Mouse (Mus musculus) lung, postnatal 36 days (tissue): ENCODE results near the gene Gm21964.

Source experiments
- DNase-seq: peaks from one replicate; pipeline ENCODE4 v3.0.0; 2022; ENCODE audit warnings: mixed read lengths

The Gm21964 gene

GRCm38 (mm10) chr8:110100907-110101306, at the start of gene Gm21964:
Gene Gm21964 (plus strand): TSS chr8:110101207.
- no peak for DNase-seq

GRCm38 (mm10) chr8:110051208-110051607, 49.8 kb upstream of the Gm21964 start:
- no peak for DNase-seq

- no peak for DNase-seq
Measured at GRCm38 (mm10) chr8:110058207-110058606, 42.8 kb upstream of the Gm21964 start.

GRCm38 (mm10) chr8:110064161-110064560, 36.8 kb upstream of the Gm21964 start:
- DNase-seq, result no peak

- no peak for DNase-seq
Measured at GRCm38 (mm10) chr8:110064606-110065365, 36.2 kb upstream of the Gm21964 start.

- DNase-seq, result no peak
Measured at GRCm38 (mm10) chr8:110065676-110066075, 35.3 kb upstream of the Gm21964 start.

GRCm38 (mm10) chr8:110069706-110070105, 31.3 kb upstream of the Gm21964 start:
- DNase-seq, result no peak

GRCm38 (mm10) chr8:110071600-110071999, 29.4 kb upstream of the Gm21964 start:
- DNase-seq, result peak; percentile 69

- DNase-seq, result no peak
Measured at GRCm38 (mm10) chr8:110074496-110074895, 26.5 kb upstream of the Gm21964 start.

- DNase-seq, result peak; percentile 62
Measured at GRCm38 (mm10) chr8:110079282-110080221, 21.5 kb upstream of the Gm21964 start, which contains the start of gene Zfp612. Gene Zfp612 (plus strand): TSS chr8:110079746.

- no peak for DNase-seq
Measured at GRCm38 (mm10) chr8:110082416-110083105, 18.4 kb upstream of the Gm21964 start.

- peak; percentile 21 for DNase-seq
Measured at GRCm38 (mm10) chr8:110091869-110092268, 9.1 kb upstream of the Gm21964 start.

- DNase-seq, result no peak
Measured at GRCm38 (mm10) chr8:110101676-110102075, 669 bp downstream of the Gm21964 start.

- DNase-seq, result peak; percentile 4
Measured at GRCm38 (mm10) chr8:110102653-110103052, 1.6 kb downstream of the Gm21964 start, which contains the start of gene Gm17720. Gene Gm17720 (minus strand): TSS chr8:110102753.

GRCm38 (mm10) chr8:110119715-110120114, 18.7 kb downstream of the Gm21964 start:
- DNase-seq, result no peak

GRCm38 (mm10) chr8:110130537-110130936, 29.5 kb downstream of the Gm21964 start:
- peak; percentile 84 for DNase-seq

- no peak for DNase-seq
Measured at GRCm38 (mm10) chr8:110134236-110134635, 33.2 kb downstream of the Gm21964 start.

- DNase-seq, result no peak
Measured at GRCm38 (mm10) chr8:110135515-110135914, 34.5 kb downstream of the Gm21964 start.

- DNase-seq, result no peak
Measured at GRCm38 (mm10) chr8:110140156-110140555, 39.1 kb downstream of the Gm21964 start.

GRCm38 (mm10) chr8:110140770-110141169, 39.8 kb downstream of the Gm21964 start:
- no peak for DNase-seq

GRCm38 (mm10) chr8:110145538-110145937, 44.5 kb downstream of the Gm21964 start:
- DNase-seq, result peak; percentile 60

- no peak for DNase-seq
Measured at GRCm38 (mm10) chr8:110152951-110153350, 51.9 kb downstream of the Gm21964 start.
